Mouse (Mus musculus) heart, postnatal 10 days (tissue): ENCODE measurements at regions not wholly inside any gene's neighbourhood (a gene's known extent, or its start where the extent isn't known, plus 50 kb on each side); places are given as distances from the start of the nearest gene placed in this dataset.
A peak's percentile ranks its signal among the peaks of the same experiment; 100 is the strongest.
"Not testable (repeated sequence)": the region's sequence is repeated elsewhere in the genome, so short reads cannot be mapped to it uniquely, and the experiment has no call there.

Experiments used
- DNase-seq, 2 experiments: peaks; one replicate each; pipeline ENCODE4 v3.0.0; 2021
- intact Hi-C: fragments of 180-260 bp; cut with DNase I; formaldehyde crosslinking; loops from one replicate; pipeline ENCODE4 v1.15.1; 2025

DNA sequence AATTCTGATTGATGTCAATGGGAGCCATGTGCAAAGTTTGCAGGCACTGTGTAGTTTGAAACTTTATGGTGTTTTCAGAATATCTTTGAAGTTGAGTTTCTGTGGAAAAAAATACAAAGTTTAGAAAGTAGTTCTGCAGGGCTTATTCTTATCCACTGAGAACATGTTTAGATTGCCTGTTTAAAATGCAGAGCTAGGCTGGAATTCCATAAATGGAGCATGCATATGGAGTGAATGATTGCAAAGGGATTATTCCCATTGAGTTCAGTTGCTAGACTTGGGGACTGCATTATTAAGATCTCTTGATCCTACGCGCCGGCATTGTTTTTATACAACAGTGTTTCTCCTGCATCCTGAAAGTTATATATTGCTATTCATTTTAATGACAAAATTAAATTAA, 397.8 kb upstream of the Gm21833 start:
- intact Hi-C loops = no loop called here
- DNase-seq = no peak

DNA sequence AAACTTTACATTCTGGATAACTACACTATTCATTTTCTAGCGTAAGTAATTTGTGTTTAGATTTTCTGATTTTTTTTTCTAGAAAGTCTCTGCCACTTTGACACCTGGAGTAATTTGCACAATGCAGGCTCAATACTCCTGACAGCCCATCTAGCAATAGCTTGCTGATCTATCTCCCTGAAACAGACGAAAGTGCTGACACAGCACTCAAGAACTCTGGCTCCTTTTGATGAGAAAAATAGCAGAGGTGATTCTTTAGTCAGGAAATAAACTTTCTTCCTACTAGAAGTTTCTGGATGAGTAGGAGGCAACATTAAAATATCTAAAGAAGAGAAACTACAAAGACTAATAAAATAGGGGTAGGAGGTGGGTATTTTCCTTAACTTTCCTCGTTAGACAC, 397.1 kb upstream of the Gm21833 start:
- no peak for DNase-seq
- intact Hi-C loops = no loop called here

DNA sequence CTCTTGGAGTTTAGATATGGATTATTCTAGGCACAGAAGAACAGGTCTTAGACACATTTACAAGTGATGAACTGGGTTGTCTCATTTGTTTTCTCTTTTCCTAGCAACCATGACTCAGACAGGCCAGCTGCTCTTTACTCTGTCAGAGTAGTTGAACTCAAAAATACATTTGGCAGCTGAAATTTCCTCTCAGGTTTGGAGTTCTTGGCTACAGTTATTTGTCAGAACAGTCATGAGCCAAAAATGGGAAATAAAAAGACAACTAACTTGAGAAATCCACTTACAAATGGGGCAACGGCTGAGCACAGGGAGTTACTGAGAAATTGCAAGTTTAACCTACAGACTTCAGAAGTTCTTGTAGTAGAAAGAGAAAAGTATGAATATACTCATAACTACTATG, 396.4 kb upstream of the Gm21833 start:
- intact Hi-C loops = no loop called here
- DNase-seq = peak in 1 of 2 experiments; percentile 1

DNA sequence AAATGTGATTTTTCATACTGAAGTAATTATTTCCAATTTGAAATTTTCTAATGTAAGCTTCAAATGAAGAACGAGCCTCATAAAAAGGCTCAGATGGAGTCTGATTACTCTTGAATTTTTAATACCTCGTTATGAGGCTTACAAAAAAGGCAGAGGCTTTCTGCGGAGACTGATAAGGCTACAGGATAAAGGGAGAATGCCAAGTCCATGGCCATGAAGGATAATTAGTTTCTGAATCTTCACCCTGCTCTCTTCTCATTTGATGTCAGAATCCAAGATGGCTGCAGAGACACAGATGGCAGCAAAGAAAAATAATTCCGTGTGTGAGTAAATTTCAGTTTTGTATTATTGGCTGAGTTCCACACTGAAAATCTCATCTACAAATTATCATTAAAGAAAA, 367.3 kb upstream of the Gm21833 start:
- DNase-seq = no peak
- intact Hi-C loops = no loop called here

DNA sequence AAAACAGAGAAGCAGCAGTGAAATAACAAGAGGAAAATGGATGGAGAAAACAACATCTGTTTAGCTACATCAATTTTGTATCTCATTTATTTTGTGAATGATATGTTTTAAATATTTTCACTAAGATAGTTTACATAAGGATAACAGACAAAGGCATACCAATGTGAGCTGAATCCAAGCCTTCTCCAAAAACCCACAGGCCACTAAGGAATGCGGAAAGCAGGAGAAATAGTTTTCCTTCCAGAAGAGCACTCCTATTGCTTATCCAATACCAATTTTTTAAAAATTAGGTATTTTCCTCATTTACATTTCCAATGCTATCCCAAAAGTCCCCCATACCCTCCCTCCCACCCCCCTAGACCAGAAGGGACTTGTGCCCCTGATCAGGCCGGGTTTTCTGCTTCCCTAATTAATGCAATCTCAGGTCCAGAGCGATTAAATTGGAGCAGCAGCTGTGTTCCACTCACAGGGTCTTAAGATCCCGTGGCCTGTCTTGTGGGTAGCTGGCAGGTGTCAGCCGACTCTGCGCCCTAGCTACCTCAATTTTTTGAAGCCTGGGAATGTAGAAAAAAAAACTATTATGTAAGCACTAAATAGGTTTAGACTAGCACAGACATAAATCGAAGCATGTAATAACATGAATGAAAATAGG, 357.3 kb upstream of the Gm21833 start:
- DNase-seq = no peak
- intact Hi-C loops = no loop called here

DNA sequence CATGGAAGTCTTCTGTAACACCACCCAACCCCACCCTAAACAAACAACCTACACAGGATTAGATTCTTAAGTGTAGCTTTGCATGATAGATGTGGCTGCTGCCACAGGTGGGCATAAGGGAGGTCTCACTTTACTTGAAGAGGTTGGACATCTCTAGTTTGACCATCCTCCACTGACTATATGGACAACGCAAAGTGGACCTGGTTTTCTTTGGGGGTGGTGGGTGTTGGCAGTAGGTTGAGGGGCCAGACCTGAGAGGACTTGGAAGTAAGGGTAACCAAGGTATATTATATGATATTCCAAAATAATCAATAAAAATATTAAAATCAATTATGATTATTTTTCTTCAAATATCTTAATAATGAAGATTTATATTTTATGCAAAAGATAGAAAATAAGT, 307.8 kb upstream of the Gm21833 start:
- intact Hi-C loops = no loop called here
- DNase-seq = no peak

DNA sequence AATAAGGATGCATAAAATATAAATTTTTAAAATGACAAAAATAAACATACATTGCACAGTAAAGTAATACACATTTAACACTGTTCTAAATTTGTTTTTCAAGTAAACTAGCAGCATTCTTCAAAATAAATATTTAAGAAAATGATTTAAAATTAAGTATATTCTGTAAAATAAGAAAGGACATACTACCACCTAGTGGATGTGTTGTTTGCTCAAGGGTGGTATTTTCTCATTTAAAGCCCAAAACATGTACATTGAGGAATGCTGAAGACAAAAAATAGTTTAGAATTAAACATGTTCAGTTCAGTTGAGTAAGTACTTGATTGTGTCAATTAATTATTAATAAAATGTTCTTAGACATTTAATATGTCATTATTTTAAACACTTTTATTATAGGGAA, 306.6 kb upstream of the Gm21833 start:
- intact Hi-C loops = no loop called here
- no peak for DNase-seq

DNA sequence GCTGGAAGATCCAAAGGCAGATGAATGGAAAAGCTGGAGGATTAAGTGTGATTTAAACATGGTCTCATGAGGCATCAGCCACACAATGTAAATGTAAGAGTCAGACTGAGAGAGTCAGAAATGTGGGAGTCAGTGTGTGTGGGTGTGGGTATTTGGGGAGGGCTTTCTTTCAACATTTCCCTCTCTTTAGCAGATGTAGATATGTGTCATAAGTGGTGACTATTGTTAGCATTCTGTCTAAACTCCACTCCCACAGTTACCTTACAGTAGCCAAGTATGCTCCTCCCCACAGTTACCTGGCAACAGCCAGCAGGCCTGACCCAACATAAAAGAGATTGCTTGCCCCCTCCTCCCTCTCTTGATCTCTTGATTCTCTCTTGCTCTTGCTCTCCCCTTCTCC, 263.8 kb upstream of the Gm21833 start:
- DNase-seq = no peak
- intact Hi-C loops = no loop called here

DNA sequence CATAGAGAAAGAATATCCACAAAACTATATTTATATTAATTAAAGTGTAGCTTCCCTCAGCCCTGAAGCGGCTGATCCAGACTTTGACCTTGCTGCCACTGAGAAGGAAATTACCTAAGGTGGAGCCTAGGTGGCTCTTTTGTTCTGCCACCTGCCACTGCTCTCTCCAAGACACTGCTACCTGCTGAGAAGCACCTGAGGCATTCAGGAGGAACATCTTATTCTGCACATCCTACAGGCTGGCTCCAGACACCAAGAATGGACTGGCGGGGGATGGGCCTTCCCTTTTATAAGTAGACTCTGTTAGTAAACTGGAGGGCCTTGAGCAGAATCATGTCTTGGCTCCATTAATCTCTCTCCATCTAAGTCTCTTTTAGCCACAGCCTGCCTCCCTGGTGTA, 231.7 kb upstream of the Gm21833 start:
- intact Hi-C loops, DNase-seq: not testable (repeated sequence)

DNA sequence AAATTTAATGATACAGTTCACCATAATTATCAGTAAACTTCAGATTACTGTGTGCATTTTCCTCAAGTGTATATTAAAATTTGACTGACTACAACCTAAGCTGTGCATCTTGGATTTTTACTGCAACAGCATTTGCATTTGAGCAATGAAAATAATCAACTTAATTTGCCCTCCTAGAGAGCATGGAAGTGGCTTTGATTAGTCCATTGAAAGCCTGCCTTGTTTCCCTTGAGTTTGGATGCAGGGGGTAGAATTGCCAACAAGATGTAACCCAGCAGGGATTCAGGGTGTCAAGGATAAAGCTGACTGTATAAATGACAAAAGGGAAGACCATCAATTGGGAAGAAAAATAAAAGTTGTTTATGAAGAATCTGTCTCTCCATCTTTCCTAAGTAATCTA, 226.1 kb upstream of the Gm21833 start:
- DNase-seq = no peak

More for the DNA sequence above, 226.1 kb upstream of the Gm21833 start:
- intact Hi-C loops = no loop called here
